Mouse (Mus musculus) midbrain, embryonic 10.5 days (tissue): ENCODE measurements around the gene Apmap. TPM values are rescaled to one million over a fixed set of nuclear protein-coding genes. Genes with fewer than 3 reads are reported as not detected.

Source experiments
- DNase-seq: peaks from one replicate; pipeline ENCODE4 v3.0.0-alpha.2; 2017; ENCODE audit warnings: low spot score
- H3K27ac ChIP-seq: fragments of 300-500 bp; sonication (generic); replicated peaks from 2 replicates; pipeline ENCODE4 v1.5.1; 2016; ENCODE audit warnings: mild to moderate bottlenecking
- H3K27me3 ChIP-seq: fragments of 300-500 bp; sonication (generic); 2 replicates; pipeline ENCODE4 v1.6.1; 2016; ENCODE audit warnings: low read depth, mild to moderate bottlenecking; ENCODE audit not compliant: poor library complexity, severe bottlenecking
- H3K36me3 ChIP-seq: fragments of 300-500 bp; sonication (generic); 2 replicates; pipeline ENCODE4 v1.6.1; 2016; ENCODE audit warnings: mild to moderate bottlenecking, moderate library complexity
- H3K4me1 ChIP-seq: fragments of 300-500 bp; sonication (generic); 2 replicates; pipeline ENCODE4 v1.6.1; 2016
- H3K4me3 ChIP-seq: fragments of 300-500 bp; sonication (generic); 2 replicates; pipeline ENCODE4 v1.5.1; 2016; ENCODE audit warnings: mild to moderate bottlenecking, moderate library complexity
- H3K9me3 ChIP-seq: fragments of 300-500 bp; sonication (generic); replicated peaks from 2 replicates; pipeline ENCODE4 v1.6.1; 2016; ENCODE audit warnings: mild to moderate bottlenecking
- WGBS: fragments of 180-500 bp; shearing (Covaris S2); methylation state at CpG from one replicate; pipeline ENCODE4 v1.1.7; 2016; 5-methylcytosine and 5-hydroxymethylcytosine counted together
- polyA plus RNA-seq: library from polyadenylated mRNA; unstranded; fragments of >200 nt; fragmentation: Nextera tagmentation; extraction: Ambion mirVana; gene quantifications from 2 replicates; pipeline ENCODE4 v1.2.1, GENCODE M21; 2016

Apmap gene
- polyA plus RNA-seq, 1 experiment from 2014 or later, result 35.6 TPM

GRCm38 (mm10) chr2:150607086-150607485, 1.3 kb downstream of the Apmap start:
- DNase-seq, result no peak
- Histone ChIP-seq H3K27ac (no peak overlapping the region), H3K4me3 (peak overlapping the region; percentile 90), H3K9me3 (no peaks in the 10 kb centered on the region), H3K27me3 (no peaks in the 10 kb centered on the region), H3K36me3 (no peaks in the 10 kb centered on the region), H3K4me1 (peaks cover 14% of the 10 kb centered on the region)
- WGBS, result 67% methylated on average over 1 of the region's 1 CpGs

GRCm38 (mm10) chr2:150604802-150605201, 3.6 kb downstream of the Apmap start:
- 80% methylated on average over 2 of the region's 2 CpGs for WGBS
- H3K36me3 ChIP-seq, result no peaks in the 10 kb centered on the region
- H3K9me3 ChIP-seq, result no peaks in the 10 kb centered on the region
- H3K4me1 ChIP-seq, result peaks cover 14% of the 10 kb centered on the region
- H3K27ac ChIP-seq, result no peak overlapping the region
- no peak overlapping the region for H3K4me3 ChIP-seq
- DNase-seq, result no peak
- H3K27me3 ChIP-seq, result no peaks in the 10 kb centered on the region

GRCm38 (mm10) chr2:150602166-150602565, 6.2 kb downstream of the Apmap start:
- no peak for DNase-seq
- Histone ChIP-seq H3K27ac (no peak overlapping the region), H3K4me3 (no peak overlapping the region), H3K9me3 (no peaks in the 10 kb centered on the region), H3K27me3 (no peaks in the 10 kb centered on the region), H3K4me1 (peaks cover 2% of the 10 kb centered on the region), H3K36me3 (no peaks in the 10 kb centered on the region)
- 94% methylated on average over 2 of the region's 2 CpGs for WGBS

- no peak for DNase-seq
- Histone ChIP-seq H3K4me3 (no peak overlapping the region), H3K36me3 (0 out of 2 replicates have a peak, but pooled peaks cover 5% of the 10 kb centered on the region), H3K27ac (no peak overlapping the region), H3K4me1 (no peaks in the 10 kb centered on the region), H3K9me3 (no peaks in the 10 kb centered on the region), H3K27me3 (no peaks in the 10 kb centered on the region)
- 94% methylated on average over 2 of the region's 2 CpGs for WGBS
These were observed 8.1 kb downstream of the Apmap start for GRCm38 (mm10) chr2:150600263-150600662.

GRCm38 (mm10) chr2:150595411-150596190, 12.8 kb downstream of the Apmap start:
- H3K9me3 ChIP-seq, result no peaks in the 10 kb centered on the region
- no peaks in the 10 kb centered on the region for H3K4me1 ChIP-seq
- H3K36me3 ChIP-seq, result peaks cover 23% of the 10 kb centered on the region
- H3K27me3 ChIP-seq, result no peaks in the 10 kb centered on the region
- WGBS, result 87% methylated on average over 3 of the region's 3 CpGs
- no peak for DNase-seq
- no peak overlapping the region for H3K27ac ChIP-seq
- no peak overlapping the region for H3K4me3 ChIP-seq

GRCm38 (mm10) chr2:150589076-150589475, 19.3 kb downstream of the Apmap start:
- no peak overlapping the region for H3K27ac ChIP-seq
- H3K36me3 ChIP-seq, result peaks cover 69% of the 10 kb centered on the region
- H3K4me1 ChIP-seq, result no peaks in the 10 kb centered on the region
- DNase-seq, result no peak
- no peak overlapping the region for H3K4me3 ChIP-seq
- H3K27me3 ChIP-seq, result no peaks in the 10 kb centered on the region
- 68% methylated on average over 11 of the region's 11 CpGs for WGBS
- H3K9me3 ChIP-seq, result no peaks in the 10 kb centered on the region

GRCm38 (mm10) chr2:150579628-150580027, 28.7 kb downstream of the Apmap start:
- no peak for DNase-seq
- H3K36me3 ChIP-seq, result peaks cover 17% of the 10 kb centered on the region
- no peaks in the 10 kb centered on the region for H3K9me3 ChIP-seq
- H3K4me3 ChIP-seq, result no peak overlapping the region
- 98% methylated on average over 1 of the region's 1 CpGs for WGBS
- H3K27ac ChIP-seq, result no peak overlapping the region
- no peaks in the 10 kb centered on the region for H3K4me1 ChIP-seq
- H3K27me3 ChIP-seq, result no peaks in the 10 kb centered on the region

- Histone ChIP-seq H3K36me3 (peaks cover 6% of the 10 kb centered on the region), H3K9me3 (no peaks in the 10 kb centered on the region), H3K4me3 (no peak overlapping the region), H3K27ac (no peak overlapping the region), H3K4me1 (no peaks in the 10 kb centered on the region), H3K27me3 (no peaks in the 10 kb centered on the region)
- DNase-seq, result no peak
- WGBS, result 87% methylated on average over 5 of the region's 5 CpGs
These were observed 29.8 kb downstream of the Apmap start for GRCm38 (mm10) chr2:150578603-150579002.

- Histone ChIP-seq H3K27ac (no peak overlapping the region), H3K27me3 (no peaks in the 10 kb centered on the region), H3K36me3 (no peaks in the 10 kb centered on the region), H3K4me3 (no peak overlapping the region), H3K9me3 (no peaks in the 10 kb centered on the region), H3K4me1 (no peaks in the 10 kb centered on the region)
- no peak for DNase-seq
- WGBS, result 91% methylated on average over 1 of the region's 1 CpGs
These were observed 32.1 kb downstream of the Apmap start for GRCm38 (mm10) chr2:150576256-150576655.

- no peak for DNase-seq
- Histone ChIP-seq H3K36me3 (no peaks in the 10 kb centered on the region), H3K4me1 (no peaks in the 10 kb centered on the region), H3K4me3 (no peak overlapping the region), H3K9me3 (no peaks in the 10 kb centered on the region), H3K27me3 (no peaks in the 10 kb centered on the region), H3K27ac (no peak overlapping the region)
- 97% methylated on average over 3 of the region's 3 CpGs for WGBS
These were observed 35.9 kb downstream of the Apmap start for GRCm38 (mm10) chr2:150572463-150572862.

GRCm38 (mm10) chr2:150570761-150571160, 37.6 kb downstream of the Apmap start:
- Histone ChIP-seq H3K27ac (no peak overlapping the region), H3K27me3 (no peaks in the 10 kb centered on the region), H3K4me3 (no peak overlapping the region), H3K36me3 (no peaks in the 10 kb centered on the region), H3K4me1 (no peaks in the 10 kb centered on the region), H3K9me3 (no peaks in the 10 kb centered on the region)
- 86% methylated on average over 2 of the region's 2 CpGs for WGBS
- no peak for DNase-seq

- no peak within 1 kb of the TSS for H3K27ac ChIP-seq
- 84% methylated on average over 11 of the region's 11 CpGs for WGBS
- no peaks in the 10 kb centered on the region for H3K4me1 ChIP-seq
- no peaks in the 10 kb centered on the region for H3K27me3 ChIP-seq
- no peaks in the 10 kb centered on the region for H3K9me3 ChIP-seq
- DNase-seq, result no peak
- H3K36me3 ChIP-seq, result no peaks in the 10 kb centered on the region
- H3K4me3 ChIP-seq, result no peak within 1 kb of the TSS
These were observed 38.3 kb downstream of the Apmap start, which contains the start of gene Cst7 for GRCm38 (mm10) chr2:150569847-150570590. Gene Cst7 (plus strand): TSS chr2:150570415.

GRCm38 (mm10) chr2:150567051-150567450, 41.3 kb downstream of the Apmap start:
- 88% methylated on average over 2 of the region's 2 CpGs for WGBS
- Histone ChIP-seq H3K9me3 (no peaks in the 10 kb centered on the region), H3K27me3 (no peaks in the 10 kb centered on the region), H3K27ac (no peak overlapping the region), H3K4me3 (no peak overlapping the region), H3K4me1 (no peaks in the 10 kb centered on the region), H3K36me3 (no peaks in the 10 kb centered on the region)
- no peak for DNase-seq
